Mouse (Mus musculus): Measurements from ENCODE around the gene Gramd1b.

DNA sequence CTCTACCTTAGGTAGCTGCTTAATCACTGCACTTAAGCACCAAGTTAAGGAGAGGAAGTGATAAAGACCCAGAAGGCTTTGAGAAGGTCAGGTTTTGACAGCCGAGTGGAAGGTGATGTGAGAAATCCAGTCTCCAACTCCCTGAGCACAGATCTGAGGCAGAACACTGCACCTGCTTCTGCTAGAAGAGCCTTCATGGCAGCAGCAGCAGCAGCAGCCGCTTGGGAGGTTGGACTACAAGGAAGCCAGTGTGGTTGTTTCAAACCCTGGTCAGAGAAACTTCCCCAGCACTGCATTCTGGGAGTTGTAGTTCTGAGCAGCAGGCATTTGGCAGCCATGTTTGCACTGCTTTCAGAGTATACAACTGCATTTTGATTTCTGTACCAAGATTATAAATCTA, 134.1 kb downstream of the Gramd1b start:
- TF ChIP-seq CTCF (IDR thresholded peaks at IDR 0.05; ENCODE audit: low read depth) (no peak), EP300 (IDR thresholded peaks at IDR 0.05; ENCODE audit: low read depth) (no peak)

Measured in heart, postnatal 0 days (tissue).